Mouse (Mus musculus) CH12.LX (cell line): ENCODE results near the gene Smchd1. TPM values are rescaled to one million over a fixed set of nuclear protein-coding genes. Genes with fewer than 3 reads are reported as not detected.

Source experiments
- DNase-seq: peaks from one replicate; pipeline ENCODE4 v3.0.0-alpha.2; 2013; ENCODE audit errors: extremely low read depth
- H3K27ac ChIP-seq: 2 replicates; pipeline ENCODE4 v1.5.1; 2012; ENCODE audit warnings: low read depth, mild to moderate bottlenecking, control low read depth, moderate library complexity; ENCODE audit not compliant: insufficient read depth
- H3K27me3 ChIP-seq: replicated peaks from 2 replicates; pipeline ENCODE3; 2012; ENCODE audit warnings: inconsistent platforms
- H3K36me3 ChIP-seq, 2 experiments: replicated peaks in 1 of 2; 2 replicates each; pipeline versions ENCODE3 to v1.6.1; 2012; ENCODE audit warnings: inconsistent platforms in 1 of 2, low read length in 1 of 2, mild to moderate bottlenecking in 1 of 2, mixed read lengths in 1 of 2, moderate library complexity in 1 of 2; ENCODE audit not compliant: control insufficient read depth in 1 of 2, insufficient read depth in 1 of 2
- H3K4me1 ChIP-seq, 2 experiments: 2 replicates each; pipeline ENCODE4 v1.6.1; 2012; ENCODE audit warnings: inconsistent platforms in 1 of 2, moderate library complexity in 1 of 2; ENCODE audit not compliant: insufficient read depth in 2 of 2, control insufficient read depth in 1 of 2
- H3K4me2 ChIP-seq: 2 replicates; pipeline ENCODE4 v1.6.1; 2012; ENCODE audit warnings: low read depth, mild to moderate bottlenecking, control low read depth; ENCODE audit not compliant: poor library complexity, insufficient read depth, severe bottlenecking
- H3K4me3 ChIP-seq, 3 experiments: fragments of 150-350 bp in 1 of 3; sonication (generic) in 1 of 3; replicated peaks in 1 of 3; 2 replicates each; pipeline versions ENCODE3 to v1.5.1; 2011 to 2012; ENCODE audit warnings: low read depth in 2 of 3, low read length in 2 of 3, mild to moderate bottlenecking in 2 of 3, moderate library complexity in 2 of 3, control low read depth in 1 of 3, improper control_type of control experiment in 1 of 3, inconsistent platforms in 1 of 3, mixed read lengths in 1 of 3; ENCODE audit not compliant: poor library complexity in 1 of 3
- H3K79me2 ChIP-seq: replicated peaks from 2 replicates; pipeline ENCODE4 v1.6.1; 2012; ENCODE audit warnings: mild to moderate bottlenecking, moderate library complexity; ENCODE audit not compliant: control insufficient read depth, poor library complexity, insufficient read depth, severe bottlenecking; ENCODE audit errors: extremely low read depth
- H3K9ac ChIP-seq: 2 replicates; pipeline ENCODE4 v1.6.1; 2012; ENCODE audit warnings: low read depth, mild to moderate bottlenecking, control low read depth, moderate library complexity; ENCODE audit not compliant: insufficient read depth
- H3K9me3 ChIP-seq: replicated peaks from 2 replicates; pipeline ENCODE3; 2012; ENCODE audit warnings: low read length, inconsistent platforms, mixed read lengths
- BHLHE40 ChIP-seq: IDR thresholded peaks from 2 replicates; pipeline ENCODE4 v1.6.1; 2011; ENCODE audit warnings: mild to moderate bottlenecking, low read depth, low read length, improper control_type of control experiment
- CHD1 ChIP-seq: IDR thresholded peaks from 2 replicates; pipeline ENCODE4 v1.6.1; 2012; ENCODE audit warnings: low read depth, low read length, improper control_type of control experiment, inconsistent platforms
- E2F4 ChIP-seq: IDR thresholded peaks from 2 replicates; pipeline ENCODE4 v1.6.1; 2011; ENCODE audit warnings: low read depth, low read length, improper control_type of control experiment; ENCODE audit not compliant: insufficient replicate concordance
- ETS1 ChIP-seq: conservative IDR thresholded peaks from 2 replicates; pipeline ENCODE4 v1.6.1; 2012; ENCODE audit warnings: low read depth, mild to moderate bottlenecking, inconsistent platforms, low read length, improper control_type of control experiment, moderate library complexity
- GABPA ChIP-seq: IDR thresholded peaks from 2 replicates; pipeline ENCODE4 v1.6.1; 2012; ENCODE audit warnings: low read depth, low read length, improper control_type of control experiment, inconsistent platforms; ENCODE audit not compliant: insufficient replicate concordance
- HCFC1 ChIP-seq: IDR thresholded peaks from 2 replicates; pipeline ENCODE4 v1.6.1; 2012; ENCODE audit warnings: low read depth, mild to moderate bottlenecking, inconsistent platforms, low read length, improper control_type of control experiment
- JUN ChIP-seq: IDR thresholded peaks from 2 replicates; pipeline ENCODE4 v1.6.1; 2011; ENCODE audit warnings: low read depth, mild to moderate bottlenecking, low read length, improper control_type of control experiment, moderate library complexity; ENCODE audit not compliant: insufficient read depth
- JUND ChIP-seq: conservative IDR thresholded peaks from 2 replicates; pipeline ENCODE4 v1.6.1; 2011; ENCODE audit warnings: low read depth, low read length, improper control_type of control experiment
- MAZ ChIP-seq: IDR thresholded peaks from 2 replicates; pipeline ENCODE4 v1.6.1; 2012; ENCODE audit warnings: low read depth, mild to moderate bottlenecking, inconsistent platforms, low read length, improper control_type of control experiment, moderate library complexity
- MXI1 ChIP-seq: IDR thresholded peaks from 2 replicates; pipeline ENCODE4 v1.6.1; 2011; ENCODE audit warnings: mild to moderate bottlenecking, low read depth, low read length, improper control_type of control experiment
- MYC ChIP-seq: IDR thresholded peaks from 2 replicates; pipeline ENCODE4 v1.6.1; 2011; ENCODE audit warnings: low read depth, mild to moderate bottlenecking, improper control_type of control experiment, low read length
- NELFE ChIP-seq: IDR thresholded peaks from 2 replicates; pipeline ENCODE4 v1.6.1; 2011; ENCODE audit warnings: low read depth, low read length, improper control_type of control experiment
- POLR2A ChIP-seq: IDR thresholded peaks from 2 replicates; pipeline ENCODE4 v1.6.1; 2011; ENCODE audit warnings: low read depth, mild to moderate bottlenecking, improper control_type of control experiment, low read length
- POLR2AphosphoS2 ChIP-seq: IDR thresholded peaks from 2 replicates; pipeline ENCODE4 v1.6.1; 2011; ENCODE audit warnings: low read depth, low read length, improper control_type of control experiment
- RAD21 ChIP-seq: IDR thresholded peaks from 2 replicates; pipeline ENCODE4 v1.6.1; 2011; ENCODE audit warnings: low read depth, mild to moderate bottlenecking, low read length, improper control_type of control experiment, moderate library complexity
- TCF12 ChIP-seq: IDR thresholded peaks from 2 replicates; pipeline ENCODE4 v1.6.1; 2014; ENCODE audit warnings: low read depth, mild to moderate bottlenecking, inconsistent platforms, low read length, improper control_type of control experiment
- USF1 ChIP-seq: IDR thresholded peaks from 2 replicates; pipeline ENCODE4 v1.6.1; 2014; ENCODE audit warnings: low read depth, mild to moderate bottlenecking, inconsistent platforms, low read length, improper control_type of control experiment
- ZMIZ1 ChIP-seq: IDR thresholded peaks from 2 replicates; pipeline ENCODE4 v1.6.1; 2012; ENCODE audit warnings: low read depth, mild to moderate bottlenecking, inconsistent platforms, low read length, improper control_type of control experiment
- dilution Hi-C: fragments of 300-500 bp; cut with MboI; formaldehyde crosslinking; loops from 2 replicates; pipeline ENCODE4 v1.14.3; 2020; ENCODE audit warnings: low sequenced_read_pairs; ENCODE audit not compliant: extremely low pct_unique_long_range_greater_than_20kb, extremely low pct_ligation_motif_present
- in situ Hi-C: fragments of 300-500 bp; cut with MboI; formaldehyde crosslinking; loops from 3 replicates; pipeline ENCODE4 v1.14.3; 2019; ENCODE audit warnings: low sequenced_read_pairs, low pct_ligation_motif_present, low pct_unique_long_range_greater_than_20kb, mixed read lengths
- polyA plus RNA-seq: library from polyadenylated mRNA; unstranded; fragments of >175 nt; gene quantifications from 2 replicates; pipeline ENCODE4 v1.2.1, GENCODE M21; 2012; ENCODE audit warnings: low read depth; ENCODE audit not compliant: insufficient read length
- total RNA-seq, 2 experiments: library from RNA; depleted of rRNA; stranded (reverse); fragments of 300-350 nt in 1 of 2; fragments of >200 nt in 1 of 2; gene quantifications; 2 replicates each; pipeline ENCODE4 v1.2.3; 2012 to 2014

Gene Smchd1
- total and polyA plus RNA-seq, 3 experiments: 44.4 to 73.9 (median 59.4) TPM

DNA sequence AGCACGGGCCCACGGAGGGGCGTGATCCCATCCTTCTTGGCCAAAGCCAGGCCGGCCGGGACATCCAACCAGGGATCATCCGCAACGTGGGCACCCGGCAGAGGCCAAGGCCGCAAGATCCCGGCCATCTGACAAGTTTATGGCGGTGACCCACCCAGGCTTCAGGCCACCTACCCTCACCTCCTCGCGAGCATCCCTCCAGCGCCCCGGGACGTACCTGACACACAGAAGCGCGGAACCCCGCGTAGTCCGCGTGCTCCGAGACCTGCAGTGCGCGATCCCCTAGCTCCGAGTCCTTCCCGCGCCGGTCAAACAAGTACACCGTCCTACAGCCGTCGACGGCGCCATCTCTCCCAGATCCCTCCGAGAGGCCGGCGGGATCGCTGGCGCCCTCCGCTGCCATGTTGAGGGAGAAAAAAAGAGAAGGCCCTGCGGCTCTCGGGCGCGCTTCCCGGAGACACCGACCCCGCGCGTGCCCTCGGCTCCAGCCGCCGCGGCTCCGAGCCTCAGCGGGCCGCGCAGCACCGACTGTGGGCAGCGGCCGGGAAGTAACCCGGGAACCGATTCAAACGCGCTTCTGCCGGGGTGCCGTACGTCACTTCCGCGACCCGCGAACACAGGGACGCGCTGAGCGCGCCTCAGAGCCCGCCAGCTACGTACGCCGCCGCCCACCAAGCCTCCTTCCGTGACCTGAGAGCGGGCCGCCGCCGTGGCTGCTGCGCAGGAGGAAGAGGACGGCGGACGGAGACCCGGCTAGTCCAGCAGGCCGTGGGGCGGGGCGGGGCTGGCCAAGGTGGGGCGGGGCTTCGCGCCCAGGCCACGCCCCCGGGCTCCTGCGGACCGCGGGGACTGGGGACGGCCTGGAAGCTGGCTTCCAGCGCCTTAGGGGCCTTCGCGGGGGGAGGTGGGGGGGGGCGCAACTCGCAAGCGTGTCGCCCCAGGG lies at the start of gene Smchd1 (continued):
- peak; percentile 78; the same call in 1 of the 2 replicates for TF ChIP-seq E2F4

- in situ Hi-C loops (no loop called here), dilution Hi-C loops (no loop called here)
- Histone ChIP-seq H3K9ac (no peak overlapping the region), H3K27me3 (no peaks in the 10 kb centered on the region), H3K27ac (no peak overlapping the region), H3K36me3 (peaks cover 54 to 81% of the 10 kb centered on the region in 2 experiments), H3K9me3 (no peaks in the 10 kb centered on the region), H3K4me3 (no peak overlapping the region), H3K79me2 (no peaks in the 10 kb centered on the region), H3K4me1 (peaks cover 0 to 11% of the 10 kb centered on the region in 2 experiments; a peak in 2 of 4 replicates), H3K4me2 (no peak overlapping the region)
- DNase-seq: no peak
- TF ChIP-seq ETS1: no peak
- no peak for TF ChIP-seq MYC
- no peak for TF ChIP-seq USF1
- TF ChIP-seq ZMIZ1: no peak
- TF ChIP-seq MAZ: no peak
- no peak for TF ChIP-seq NELFE
- TF ChIP-seq E2F4: no peak
- TF ChIP-seq JUND: no peak
- TF ChIP-seq MXI1: no peak
- no peak for TF ChIP-seq JUN
- no peak for TF ChIP-seq TCF12
- no peak for TF ChIP-seq GABPA
- no peak for TF ChIP-seq HCFC1
- no peak for TF ChIP-seq POLR2AphosphoS2
- TF ChIP-seq RAD21: no peak
- no peak for TF ChIP-seq CHD1
- no peak for TF ChIP-seq BHLHE40
- TF ChIP-seq POLR2A: no peak
Measured at GRCm38 (mm10) chr17:71510297-71510696, 35.2 kb upstream of the Smchd1 start.
